Mouse (Mus musculus): ENCODE data around the gene Eml4. TPM values are rescaled to one million over a fixed set of nuclear protein-coding genes. Genes with fewer than 3 reads are reported as not detected.

Gene Eml4
- polyA plus RNA-seq (2015; fragmentation: Illumina TruSeq; extraction: RNeasy Lipid Tissue Mini Kit (QIAGEN cat#74804); ENCODE audit: insufficient read depth, low read depth, low replicate concordance) = 3.1 TPM

GRCm38 (mm10) chr17:83350379-83351091 is at the start of gene Eml4:
TSS of gene Eml4 (plus strand) at chr17:83350931.

GRCm38 (mm10) chr17:83517280-83518015 is 166.7 kb downstream of the Eml4 start, which contains the start of gene Cox7a2l:
TSS of gene Cox7a2l (minus strand) at chr17:83517330.

Other genes starting within 250 kb of the Eml4 start
- 17.0 TPM for gene Pkdcc, start 135.6 kb upstream of the Eml4 start, polyA plus RNA-seq (2015; fragmentation: Illumina TruSeq; extraction: RNeasy Lipid Tissue Mini Kit (QIAGEN cat#74804); ENCODE audit: insufficient read depth, low read depth, low replicate concordance)
- 86.0 TPM for gene Cox7a2l, start 166.4 kb downstream of the Eml4 start, polyA plus RNA-seq (2015; fragmentation: Illumina TruSeq; extraction: RNeasy Lipid Tissue Mini Kit (QIAGEN cat#74804); ENCODE audit: insufficient read depth, low read depth, low replicate concordance)